ENCODE assay signal across 20 mouse cellular contexts in genomic region chr11:30134058-30134457, GRCm38 (mm10).
DNase-seq lines count a peak whose midpoint lies in the region; ATAC-seq and TF ChIP-seq lines count a peak whose summit lies in the region.
"Had no signal": no experiment of that assay in that cellular context is flagged by ENCODE, and none has a peak within 500 bp of the region (broad histone marks: within the 10 kb centered on the region; RNA-seq: fewer than 3 reads in every experiment).

No protein-coding gene starts in this region.

- H3K9ac ChIP-seq in lung, embryonic 14.5 days = no peak overlapping the region
- H3K9ac ChIP-seq in lung, postnatal 0 days (replicated peaks; ENCODE audit: low read depth) = no peak overlapping the region
- H3K9ac ChIP-seq: forebrain, embryonic 13.5 days; hindbrain, embryonic 12.5 days; hindbrain, embryonic 15.5 days had no signal

- no peaks in the 10 kb centered on the region for H3K9me3 ChIP-seq in lung, embryonic 14.5 days (ENCODE audit: low read depth, low read length)
- no peaks in the 10 kb centered on the region for H3K9me3 ChIP-seq in lung, postnatal 0 days (ENCODE audit: low read length)
- H3K9me3 ChIP-seq: forebrain, embryonic 10.5 days; forebrain, embryonic 13.5 days; hindbrain, embryonic 12.5 days; hindbrain, embryonic 15.5 days had no signal

- 0 out of 2 replicates have a peak, but pooled peaks have one; percentile 7 for ATAC-seq in lung, embryonic 14.5 days (ENCODE audit: insufficient read depth)
- peak; percentile 78 for ATAC-seq in lung, postnatal 0 days
- ATAC-seq: CD4-positive, CD25-positive, alpha-beta regulatory T cell, adult 4 months; forebrain, embryonic 13.5 days; forebrain, embryonic 16.5 days had no signal

- no peak for TF ChIP-seq CTCF in lung, embryonic 14.5 days (IDR thresholded peaks at IDR 0.05; ENCODE audit: low read depth)
- no peak for TF ChIP-seq CTCF in lung, postnatal 0 days (IDR thresholded peaks at IDR 0.05)

- no peak overlapping the region for H3K27ac ChIP-seq in lung, embryonic 14.5 days (ENCODE audit: low read depth)
- H3K27ac ChIP-seq in lung, postnatal 0 days (ENCODE audit: low read length) = no peak overlapping the region
- H3K27ac ChIP-seq: forebrain, embryonic 10.5 days; forebrain, embryonic 13.5 days; hindbrain, embryonic 12.5 days; hindbrain, embryonic 15.5 days had no signal

- H3K36me3 ChIP-seq in lung, embryonic 14.5 days (ENCODE audit: insufficient read depth) = peaks cover 93% of the 10 kb centered on the region
- H3K36me3 ChIP-seq in lung, postnatal 0 days (ENCODE audit: insufficient read depth, low read length) = peaks cover 61% of the 10 kb centered on the region

- H3K4me1 ChIP-seq in lung, embryonic 14.5 days (ENCODE audit: insufficient read depth) = no peaks in the 10 kb centered on the region
- H3K4me1 ChIP-seq in lung, postnatal 0 days (ENCODE audit: insufficient read depth, low read depth, low read length) = no peaks in the 10 kb centered on the region
- H3K4me1 ChIP-seq: forebrain, embryonic 10.5 days; forebrain, embryonic 13.5 days; hindbrain, embryonic 12.5 days; hindbrain, embryonic 15.5 days had no signal

- 31% methylated on average over 1 of the region's 1 CpGs for WGBS in lung, embryonic 14.5 days
- WGBS in lung, postnatal 0 days = 50% methylated on average over 1 of the region's 1 CpGs

- H3K27me3 ChIP-seq in lung, embryonic 14.5 days (ENCODE audit: insufficient read depth, low read length) = no peaks in the 10 kb centered on the region
- H3K27me3 ChIP-seq in lung, postnatal 0 days (replicated peaks; ENCODE audit: insufficient read depth, low read length) = no peaks in the 10 kb centered on the region
- H3K27me3 ChIP-seq: forebrain, embryonic 13.5 days; hindbrain, embryonic 12.5 days; hindbrain, embryonic 15.5 days had no signal

- no peak overlapping the region for H3K4me2 ChIP-seq in lung, embryonic 14.5 days
- no peak overlapping the region for H3K4me2 ChIP-seq in lung, postnatal 0 days (replicated peaks; ENCODE audit: low read depth, low read length)
- H3K4me2 ChIP-seq: forebrain, embryonic 13.5 days; heart, embryonic 11.5 days; hindbrain, embryonic 12.5 days; hindbrain, embryonic 15.5 days had no signal

- TF ChIP-seq EP300 in lung, postnatal 0 days (IDR thresholded peaks at IDR 0.05) = peak; percentile 41; the same call in 1 of the 2 replicates

- peak; percentile 37 for DNase-seq in lung, embryonic 14.5 days
- DNase-seq in lung, postnatal 36 days = no peak
- peak; percentile 86 for DNase-seq in lung, postnatal 0 days (ENCODE audit: low spot score)
- no peak for DNase-seq in lung, postnatal 14 days
- DNase-seq in adipocyte (ENCODE audit: low spot score) = peak; percentile 17
- DNase-seq in thymus, postnatal 4 days = no peak
- DNase-seq: adrenal gland, adult 2 months; adrenal gland, postnatal 14 days; cerebellum, adult 11-12 months; cerebellum, adult 8-10 months; cerebellum, postnatal 14 days; gastrocnemius, postnatal 10 days; gastrocnemius, postnatal 36 days had no signal

- no peak overlapping the region for H3K4me3 ChIP-seq in lung, embryonic 14.5 days (ENCODE audit: low read depth, low read length)
- no peak overlapping the region for H3K4me3 ChIP-seq in lung, postnatal 0 days (ENCODE audit: low read depth, low read length)
- H3K4me3 ChIP-seq: forebrain, embryonic 10.5 days; forebrain, embryonic 13.5 days; hindbrain, embryonic 12.5 days; hindbrain, embryonic 15.5 days had no signal

Comparison
In these comparisons a context has a peak if more than half of its experiments do, and no peak if none do; other contexts are left out.
1. DNase-seq: peak in lung, embryonic 14.5 days (single experiment), lung, postnatal 0 days (single experiment) and adipocyte (single experiment); none in lung, postnatal 36 days (single experiment), lung, postnatal 14 days (single experiment) and thymus, postnatal 4 days (single experiment).